Mouse (Mus musculus) lung, adult 2 months (tissue): ENCODE measurements around the gene Ifi35. TPM values are rescaled to one million over a fixed set of nuclear protein-coding genes. Genes with fewer than 3 reads are reported as not detected.
"Not testable (repeated sequence)": the region's sequence is repeated elsewhere in the genome, so short reads cannot be mapped to it uniquely, and the experiment has no call there.

ENCODE experiments used
- DNase-seq: peaks from one replicate; pipeline ENCODE4 v3.0.0; 2022
- H3K4me1 ChIP-seq: fragments of 200-500 bp; 2 replicates; pipeline ENCODE4 v1.6.1; 2011; ENCODE audit warnings: low read length; ENCODE audit not compliant: control insufficient read depth, insufficient read depth
- H3K4me3 ChIP-seq: fragments of 200-500 bp; replicated peaks from 2 replicates; pipeline ENCODE3; 2011; ENCODE audit warnings: low read depth, mild to moderate bottlenecking, control low read depth, low read length; ENCODE audit errors: extremely low read depth
- CTCF ChIP-seq: fragments of 200-500 bp; IDR thresholded peaks from 2 replicates; pipeline ENCODE4 v1.5.1; 2011; ENCODE audit warnings: mild to moderate bottlenecking, low read length, control low read depth; ENCODE audit not compliant: insufficient read depth
- POLR2A ChIP-seq: fragments of 200-500 bp; IDR thresholded peaks from 2 replicates; pipeline ENCODE4 v1.6.1; 2011; ENCODE audit warnings: low read depth, mild to moderate bottlenecking, control low read depth, low read length, borderline replicate concordance; ENCODE audit errors: extremely low read depth
- WGBS: fragments of 180-500 bp; shearing (Covaris S2); methylation state at CpG from one replicate; pipeline ENCODE4 v1.1.7; 2018; 5-methylcytosine and 5-hydroxymethylcytosine counted together
- polyA plus RNA-seq: library from polyadenylated mRNA; depleted of rRNA; stranded (reverse); fragments of >200 nt; gene quantifications from 2 replicates; pipeline ENCODE4 v1.2.3, GENCODE M21; 2012

Ifi35 gene
- polyA plus RNA-seq, 1 experiment = 76.4 TPM

DNA sequence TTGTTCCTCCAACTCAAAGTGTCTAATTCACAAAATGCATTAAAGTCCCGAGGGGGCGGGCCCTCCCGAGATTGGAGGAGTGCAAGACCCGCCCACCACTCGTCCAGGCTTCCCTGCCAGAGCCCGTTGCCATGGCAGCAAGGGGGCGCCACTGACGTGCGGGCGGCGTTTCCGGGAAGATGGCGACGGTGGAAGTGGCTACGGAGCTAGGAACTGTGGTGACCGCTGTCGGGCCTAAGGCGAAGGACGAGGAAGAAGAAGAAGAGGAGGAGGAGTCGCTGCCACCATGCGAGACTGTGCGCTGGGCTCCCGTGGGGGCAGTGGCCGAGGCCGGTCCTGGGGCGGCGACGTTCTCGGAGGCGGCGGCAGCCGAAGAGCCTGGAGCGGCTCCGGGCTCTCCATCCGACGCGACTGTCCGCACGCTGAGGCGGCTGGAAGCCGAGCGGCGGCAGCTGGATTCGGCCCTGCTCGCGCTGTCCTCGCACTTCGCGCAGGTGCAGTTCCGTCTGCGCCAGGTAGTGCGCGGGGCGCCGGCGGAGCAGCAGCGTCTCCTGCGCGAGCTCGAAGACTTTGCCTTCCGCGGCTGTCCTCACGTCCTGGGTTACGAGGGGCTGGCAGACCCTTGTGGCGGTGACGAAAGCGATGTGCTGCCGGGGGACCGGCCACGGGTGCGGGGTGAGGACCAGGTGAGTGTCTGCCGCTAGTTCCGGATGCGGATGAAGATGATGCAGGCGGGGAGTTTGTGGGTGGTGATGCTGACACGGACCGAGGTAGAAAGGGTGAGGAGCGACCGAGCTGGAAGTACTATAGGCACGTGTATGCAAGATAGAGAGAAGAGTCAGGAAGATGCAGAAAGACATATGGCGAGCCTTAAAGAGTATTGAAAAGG, 23.0 kb upstream of the Ifi35 start, which contains the start of the genes Rundc1 and Ptges3l:
TSS of gene Rundc1 (plus strand) at position 161 of the 889 bp plus-strand sequence.
TSS of gene Ptges3l (minus strand) at position 409 of the 889 bp plus-strand sequence.
- Histone ChIP-seq H3K4me1 (peaks cover 11% of the 10 kb centered on the region), H3K4me3 (peak within 1 kb of the TSS; percentile 80)
- WGBS = under 1% methylated on average over 81 of the region's 81 CpGs
- TF ChIP-seq POLR2A (peak; percentile 88; the same call in 1 of the 2 replicates), CTCF (no peak)
- peak; percentile 98 for DNase-seq

DNA sequence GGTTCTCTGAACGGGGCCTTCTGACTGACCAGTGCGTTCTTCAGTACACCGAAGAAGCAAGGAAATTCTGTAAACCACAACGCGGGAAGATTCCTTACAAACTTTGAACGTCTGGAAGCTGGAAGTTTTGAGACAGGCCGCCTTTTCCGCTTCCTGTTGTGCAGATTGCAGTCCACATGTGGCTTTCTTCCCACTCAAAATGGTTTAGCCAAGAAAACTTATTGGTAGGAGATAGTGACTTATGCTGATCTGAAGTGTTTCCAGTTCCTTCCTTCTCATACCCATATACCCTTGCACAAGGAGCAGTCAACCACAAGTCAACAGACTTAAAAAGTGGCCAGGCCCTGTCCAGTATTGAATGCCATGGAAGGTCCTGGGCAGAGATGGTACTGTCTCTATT, 22.0 kb upstream of the Ifi35 start:
- no peak for TF ChIP-seq POLR2A
- TF ChIP-seq CTCF = no peak
- H3K4me1 ChIP-seq = peaks cover 11% of the 10 kb centered on the region
- DNase-seq = no peak
- no peak overlapping the region for H3K4me3 ChIP-seq
- 41% methylated on average over 8 of the region's 8 CpGs for WGBS

DNA sequence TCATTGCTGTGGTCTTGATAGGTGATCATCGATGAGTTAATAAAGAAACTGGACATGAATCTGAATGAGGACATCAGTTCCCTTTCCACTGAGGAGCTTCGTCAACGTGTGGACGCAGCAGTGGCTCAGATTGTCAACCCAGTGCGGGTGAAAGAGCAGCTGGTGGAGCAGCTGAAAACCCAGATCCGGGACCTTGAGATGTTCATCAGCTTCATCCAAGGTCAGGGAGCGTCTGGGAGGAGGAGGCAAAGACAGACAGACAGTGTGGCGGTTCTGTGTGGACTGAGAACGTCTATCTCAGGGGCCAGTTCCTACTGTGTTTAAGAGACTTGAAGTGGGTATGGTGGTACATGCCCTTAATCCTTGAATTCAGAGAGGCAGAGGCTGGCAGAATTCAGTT, 16.9 kb upstream of the Ifi35 start:
- no peak overlapping the region for H3K4me3 ChIP-seq
- H3K4me1 ChIP-seq = peaks cover 3% of the 10 kb centered on the region; the same call in 1 of the 2 replicates
- 90% methylated on average over 9 of the region's 9 CpGs for WGBS
- TF ChIP-seq POLR2A (no peak), CTCF (no peak)
- DNase-seq = no peak

DNA sequence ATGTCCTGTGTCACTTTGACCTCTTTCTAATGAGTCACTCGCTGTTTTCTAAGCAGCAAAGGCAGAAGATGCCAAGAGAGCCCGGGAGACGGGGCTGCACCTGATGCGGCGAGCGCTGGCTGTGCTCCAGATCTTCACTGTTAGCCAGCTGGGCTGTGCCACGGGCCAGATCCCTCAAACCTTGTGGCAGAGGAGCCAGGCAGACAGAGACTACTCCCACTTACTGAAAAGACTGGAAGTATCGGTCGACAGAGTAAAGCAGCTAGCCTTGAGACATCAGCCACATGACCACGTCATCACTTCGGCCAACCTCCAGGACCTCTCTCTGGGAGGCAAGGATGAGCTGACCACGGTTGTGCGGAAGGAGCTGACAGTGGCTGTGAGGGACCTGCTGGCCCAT, 14.8 kb upstream of the Ifi35 start:
- TF ChIP-seq CTCF (no peak), POLR2A (no peak)
- Histone ChIP-seq H3K4me3 (no peak overlapping the region), H3K4me1 (peaks cover 3% of the 10 kb centered on the region; the same call in 1 of the 2 replicates)
- DNase-seq = no peak
- WGBS = 84% methylated on average over 13 of the region's 13 CpGs

DNA sequence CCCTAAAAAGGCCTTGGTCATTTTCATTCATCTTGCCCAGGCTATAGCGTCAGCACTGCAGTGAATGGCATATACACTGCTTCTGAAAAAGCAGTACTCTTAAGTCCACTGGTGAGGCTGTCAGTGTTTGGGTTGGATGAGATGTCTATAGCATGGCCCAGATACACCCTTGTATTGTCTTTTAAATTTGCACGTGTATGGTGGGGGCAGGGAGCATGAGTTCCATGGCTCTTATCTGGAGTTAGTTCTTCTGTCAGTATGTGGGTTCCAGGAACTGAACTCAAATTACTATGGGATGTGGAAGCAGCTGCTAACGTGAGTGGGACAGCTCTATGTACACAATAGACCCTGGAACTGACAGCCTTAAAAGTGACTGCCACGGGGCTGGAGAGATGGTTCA, 12.4 kb upstream of the Ifi35 start:
- Histone ChIP-seq H3K4me3 (no peak overlapping the region), H3K4me1 (peaks cover 3% of the 10 kb centered on the region; the same call in 1 of the 2 replicates)
- TF ChIP-seq CTCF (no peak), POLR2A (no peak)
- 45% methylated on average over 4 of the region's 4 CpGs for WGBS
- DNase-seq = no peak

DNA sequence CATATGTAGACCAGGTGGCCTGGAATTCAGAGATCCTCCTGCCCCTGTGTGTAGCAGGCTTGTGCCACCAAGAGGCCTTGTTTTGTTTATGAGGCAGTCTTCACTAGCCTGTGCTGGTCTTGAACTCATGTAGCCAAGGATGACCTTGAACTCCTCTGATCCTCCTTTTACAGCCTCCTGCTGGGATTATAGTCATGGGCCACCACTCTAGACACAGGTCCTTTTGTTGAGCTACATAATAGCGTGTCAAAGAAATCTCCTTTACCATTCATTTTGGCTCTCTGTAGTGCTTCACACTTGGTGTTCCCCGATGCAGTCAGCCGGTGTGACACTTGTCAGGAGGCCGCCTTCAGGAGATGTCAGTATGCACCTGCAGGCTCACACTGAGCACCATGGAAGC, 11.3 kb upstream of the Ifi35 start:
- 92% methylated on average over 4 of the region's 4 CpGs for WGBS

DNA sequence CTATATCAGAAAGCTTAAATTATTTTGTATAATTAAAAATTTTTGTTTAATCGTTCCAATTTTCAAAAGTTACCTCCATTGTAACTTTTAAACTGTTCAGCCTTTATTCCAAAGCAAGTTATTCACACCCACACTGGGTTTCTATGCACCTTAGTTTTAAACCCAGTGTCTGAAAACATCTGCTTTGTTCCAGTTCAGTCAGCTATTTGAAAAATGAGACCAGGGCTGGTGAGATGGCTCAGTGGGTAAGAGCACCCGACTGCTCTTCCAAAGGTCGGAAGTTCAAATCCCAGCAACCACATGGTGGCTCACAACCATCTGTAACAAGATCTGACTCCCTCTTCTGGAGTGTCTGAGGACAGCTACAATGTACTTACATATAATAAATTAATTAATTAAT, 10.2 kb upstream of the Ifi35 start:
- 57% methylated on average over 3 of the region's 3 CpGs for WGBS
- H3K4me1 ChIP-seq, H3K4me3 ChIP-seq, DNase-seq: not testable (repeated sequence)

More for the DNA sequence above, 11.3 kb upstream of the Ifi35 start:
- Histone ChIP-seq H3K4me3 (no peak overlapping the region), H3K4me1 (peaks cover 3% of the 10 kb centered on the region; the same call in 1 of the 2 replicates)
- no peak for TF ChIP-seq CTCF
- TF ChIP-seq POLR2A = no peak
- DNase-seq = no peak

DNA sequence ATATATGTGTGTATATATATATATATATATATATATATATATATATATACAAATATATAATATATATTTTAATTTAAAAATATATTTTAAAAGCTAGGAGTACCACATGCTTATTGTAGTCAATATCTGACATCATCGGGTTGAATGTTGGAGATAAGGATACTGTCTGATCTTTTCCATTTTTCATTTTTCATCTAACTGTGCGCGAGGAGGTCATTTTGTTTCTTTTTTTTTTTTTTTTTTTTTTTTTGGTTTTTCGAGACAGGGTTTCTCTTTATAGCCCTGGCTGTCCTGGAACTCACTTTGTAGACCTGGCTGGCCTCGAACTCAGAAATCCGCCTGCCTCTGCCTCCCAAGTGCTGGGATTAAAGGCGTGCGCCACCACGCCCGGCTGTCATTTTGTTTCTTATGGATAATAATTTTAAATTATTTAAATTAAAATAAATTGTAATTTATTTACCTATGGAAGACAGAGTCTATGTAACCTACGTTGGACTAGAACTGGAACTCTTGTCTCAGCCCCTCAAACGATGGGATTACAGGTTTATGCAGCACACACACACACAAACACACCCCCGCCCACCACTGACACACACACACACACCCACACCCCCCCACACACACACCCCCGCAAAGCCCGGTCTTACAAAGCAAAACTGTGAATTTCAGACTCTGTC, 6.6 kb upstream of the Ifi35 start:
- DNase-seq, H3K4me1 ChIP-seq: not testable (repeated sequence)
- H3K4me3 ChIP-seq = peak overlapping the region; percentile 21
- 32% methylated on average over 15 of the region's 15 CpGs for WGBS

DNA sequence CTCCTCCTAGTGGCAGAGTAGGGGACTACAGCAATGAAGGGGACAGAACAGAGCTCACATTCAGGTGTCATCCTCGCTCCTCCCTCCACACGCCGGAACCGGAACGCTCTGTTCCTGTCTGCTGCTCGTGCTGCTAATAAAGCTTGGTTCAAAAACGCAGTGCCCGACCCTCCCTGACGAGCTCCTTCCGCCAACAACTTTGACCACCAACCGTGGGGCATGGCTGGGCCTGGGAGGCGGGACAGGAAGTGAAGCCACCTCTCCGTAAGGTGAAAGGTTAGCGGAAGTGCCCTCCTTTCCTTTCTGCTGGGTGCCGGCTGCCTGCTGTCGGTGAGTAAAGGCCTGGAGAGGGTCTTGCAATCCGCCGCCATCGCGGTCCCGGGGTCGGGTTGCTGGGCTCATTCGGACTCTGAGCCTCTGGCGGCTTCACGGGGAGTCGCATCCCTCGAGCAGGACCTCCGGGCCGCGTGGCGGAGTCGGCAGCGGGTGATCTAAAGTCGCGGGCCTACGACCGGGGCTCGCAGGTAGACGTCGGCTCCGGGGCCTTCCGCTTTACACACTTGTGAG, 6.0 kb upstream of the Ifi35 start, which contains the start of gene Rpl27:
TSS of gene Rpl27 (plus strand) at position 172 of the 567 bp plus-strand sequence.
- peak; percentile 94 for DNase-seq
- Histone ChIP-seq H3K4me1 (peaks cover 4% of the 10 kb centered on the region), H3K4me3 (peak within 1 kb of the TSS; percentile 71)
- WGBS = 0% methylated on average over 42 of the region's 42 CpGs
- TF ChIP-seq POLR2A (peak; percentile 84), CTCF (peak; percentile 77)

DNA sequence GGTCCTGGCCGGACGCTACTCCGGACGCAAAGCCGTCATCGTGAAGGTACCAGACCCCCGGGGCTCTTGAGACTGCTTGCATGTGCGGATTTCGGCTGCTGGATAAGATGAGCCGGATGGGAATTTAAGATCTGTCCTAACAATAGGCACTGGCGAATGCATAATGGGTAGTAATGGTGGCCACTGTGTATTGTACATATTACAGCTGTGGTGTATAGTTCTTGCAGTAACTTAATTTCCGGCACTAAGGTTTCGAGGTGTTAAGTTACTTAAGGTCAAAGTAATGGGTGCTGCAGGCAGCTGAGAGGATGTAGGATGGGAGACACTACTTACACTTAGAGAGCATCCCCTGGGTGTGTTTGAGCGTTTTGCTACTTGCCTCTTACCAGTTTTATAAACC, 5.4 kb upstream of the Ifi35 start:
- DNase-seq = no peak
- 1% methylated on average over 14 of the region's 14 CpGs for WGBS

More for the DNA sequence above, 5.4 kb upstream of the Ifi35 start:
- TF ChIP-seq CTCF (no peak), POLR2A (no peak)
- H3K4me1 ChIP-seq = peaks cover 4% of the 10 kb centered on the region
- peak overlapping the region; percentile 71 for H3K4me3 ChIP-seq
